Mouse (Mus musculus): Measurements from ENCODE around the gene Utp4. TPM values are rescaled to one million over a fixed set of nuclear protein-coding genes. Genes with fewer than 3 reads are reported as not detected.

The Utp4 gene
- total and polyA plus RNA-seq, 3 experiments, result 123 to 218 (median 174) TPM

- Histone ChIP-seq H3K27ac (ENCODE audit: control insufficient read depth, low read depth, low read length) (no peak overlapping the region), H3K79me2 (ENCODE audit: control insufficient read depth, insufficient read depth, low read length, poor library complexity) (no peaks in the 10 kb centered on the region), H3K4me1 (ENCODE audit: control insufficient read depth in 1 of 2, insufficient read depth in 2 of 2, low read length in 2 of 2) (no peaks in the 10 kb centered on the region), H3K4me3 (ENCODE audit: control insufficient read depth in 1 of 2, insufficient read depth in 1 of 2, low read depth in 2 of 2, low read length in 2 of 2) (no peak overlapping the region), H3K9ac (ENCODE audit: control insufficient read depth, low read depth, low read length, poor library complexity, severe bottlenecking) (no peak overlapping the region), H3K9me3 (replicated peaks; ENCODE audit: insufficient read depth, low read length) (no peaks in the 10 kb centered on the region), H3K27me3 (ENCODE audit: control insufficient read depth in 1 of 2, insufficient read depth in 2 of 2, low read length in 2 of 2) (no peaks in the 10 kb centered on the region), H3K36me3 (ENCODE audit: control insufficient read depth in 1 of 2, insufficient read depth in 2 of 2, low read length in 2 of 2) (peaks cover 0 to 49% of the 10 kb centered on the region in 2 experiments; a peak in 2 of 4 replicates)
- TF ChIP-seq USF2 (IDR thresholded peaks at IDR 0.05; ENCODE audit: borderline replicate concordance in 1 of 2, insufficient read depth in 1 of 2, low read depth in 1 of 2, low read length in 2 of 2), result no peak
- no peak for TF ChIP-seq MEF2A (IDR thresholded peaks at IDR 0.05; ENCODE audit: extremely low read depth, insufficient replicate concordance, low read depth, low read length, poor library complexity, severe bottlenecking)
- TF ChIP-seq ZKSCAN1 (IDR thresholded peaks at IDR 0.05; ENCODE audit: low read depth, low read length), result no peak
- TF ChIP-seq ETS1 (IDR thresholded peaks at IDR 0.05; ENCODE audit: low read depth, low read length), result no peak
- TF ChIP-seq NELFE (IDR thresholded peaks at IDR 0.05; ENCODE audit: low read depth, low read length), result no peak
- no peak for TF ChIP-seq GATA1 (IDR thresholded peaks at IDR 0.05; ENCODE audit: low read depth, low read length)
- no peak for TF ChIP-seq MAFK (IDR thresholded peaks at IDR 0.05; ENCODE audit: borderline replicate concordance, low read depth, low read length)
- no peak for TF ChIP-seq SIN3A (IDR thresholded peaks at IDR 0.05; ENCODE audit: low read length)
- DNase-seq (ENCODE audit: low read depth, low spot score), result no peak
These were observed 26.4 kb downstream of the Utp4 start for GRCm38 (mm10) chr8:106919721-106920394.

DNA sequence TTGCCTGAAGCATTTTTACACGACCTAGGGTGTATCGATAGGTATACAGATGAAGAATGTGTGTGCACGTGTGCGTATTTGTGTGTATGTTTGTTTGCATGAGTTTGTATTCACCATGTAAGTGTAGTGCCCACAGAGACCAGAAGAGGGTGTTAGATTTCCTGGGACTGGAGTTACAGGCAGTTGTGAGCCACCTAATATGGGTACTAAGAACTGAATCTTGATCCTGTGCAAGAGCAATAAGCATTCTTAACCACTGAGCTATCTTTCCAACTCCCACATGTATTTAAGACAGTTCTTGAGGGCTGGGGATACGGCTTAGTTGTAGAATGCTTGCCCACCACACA lies 26.9 kb downstream of the Utp4 start:
- H3K9me3 ChIP-seq (replicated peaks; ENCODE audit: insufficient read depth, low read length), result no peaks in the 10 kb centered on the region
- H3K79me2 ChIP-seq (ENCODE audit: control insufficient read depth, insufficient read depth, low read length, poor library complexity), result no peaks in the 10 kb centered on the region
- TF ChIP-seq TCF12 (IDR thresholded peaks at IDR 0.05; ENCODE audit: low read depth, low read length) (no peak), JUND (IDR thresholded peaks at IDR 0.05; ENCODE audit: low read depth, low read length) (no peak), SMC3 (IDR thresholded peaks at IDR 0.05; ENCODE audit: low read depth, low read length) (peak; percentile 17; the same call in 1 of the 2 replicates), MYB (IDR thresholded peaks at IDR 0.05; ENCODE audit: low read depth, low read length) (no peak), USF2 (IDR thresholded peaks at IDR 0.05; ENCODE audit: borderline replicate concordance in 1 of 2, insufficient read depth in 1 of 2, low read depth in 1 of 2, low read length in 2 of 2) (no peak), MEF2A (IDR thresholded peaks at IDR 0.05; ENCODE audit: extremely low read depth, insufficient replicate concordance, low read depth, low read length, poor library complexity, severe bottlenecking) (no peak), POLR2AphosphoS5 (IDR thresholded peaks at IDR 0.05; ENCODE audit: borderline replicate concordance, low read depth, low read length) (no peak), CTCF (IDR thresholded peaks at IDR 0.05 in 2 of 3, conservative IDR thresholded peaks at IDR 0.05 in 1 of 3; ENCODE audit: control insufficient read depth in 1 of 3, insufficient read depth in 1 of 3, low read depth in 2 of 3, low read length in 3 of 3, poor library complexity in 1 of 3, severe bottlenecking in 1 of 3) (peak in 2 of 3 experiments; percentile 18 to 31; a peak in 1 of 6 replicates), GATA1 (IDR thresholded peaks at IDR 0.05; ENCODE audit: low read depth, low read length) (no peak), EP300 (IDR thresholded peaks at IDR 0.05; ENCODE audit: low read depth in 1 of 2, low read length in 2 of 2) (no peak), ZC3H11A (IDR thresholded peaks at IDR 0.05; ENCODE audit: low read depth, low read length) (no peak), ZKSCAN1 (IDR thresholded peaks at IDR 0.05; ENCODE audit: low read depth, low read length) (no peak), CHD1 (IDR thresholded peaks at IDR 0.05; ENCODE audit: low read depth, low read length) (no peak), MAFK (IDR thresholded peaks at IDR 0.05; ENCODE audit: borderline replicate concordance, low read depth, low read length) (no peak), TAL1 (IDR thresholded peaks at IDR 0.05; ENCODE audit: low read length) (no peak), SIN3A (IDR thresholded peaks at IDR 0.05; ENCODE audit: low read length) (no peak)
- no peaks in the 10 kb centered on the region for H3K27me3 ChIP-seq (ENCODE audit: control insufficient read depth in 1 of 2, insufficient read depth in 2 of 2, low read length in 2 of 2)
- no peaks in the 10 kb centered on the region for H3K4me1 ChIP-seq (ENCODE audit: control insufficient read depth in 1 of 2, insufficient read depth in 2 of 2, low read length in 2 of 2)
- DNase-seq (ENCODE audit: low read depth, low spot score), result peak; percentile 38
- no peak overlapping the region for H3K9ac ChIP-seq (ENCODE audit: control insufficient read depth, low read depth, low read length, poor library complexity, severe bottlenecking)
- no peak overlapping the region for H3K27ac ChIP-seq (ENCODE audit: control insufficient read depth, low read depth, low read length)
- no peak overlapping the region for H3K4me3 ChIP-seq (ENCODE audit: control insufficient read depth in 1 of 2, insufficient read depth in 1 of 2, low read depth in 2 of 2, low read length in 2 of 2)
- H3K36me3 ChIP-seq (ENCODE audit: control insufficient read depth in 1 of 2, insufficient read depth in 2 of 2, low read length in 2 of 2), result peaks cover 0 to 44% of the 10 kb centered on the region in 2 experiments; a peak in 2 of 4 replicates
